8 mouse cellular contexts compared by ENCODE assay signal in the genomic region with DNA sequence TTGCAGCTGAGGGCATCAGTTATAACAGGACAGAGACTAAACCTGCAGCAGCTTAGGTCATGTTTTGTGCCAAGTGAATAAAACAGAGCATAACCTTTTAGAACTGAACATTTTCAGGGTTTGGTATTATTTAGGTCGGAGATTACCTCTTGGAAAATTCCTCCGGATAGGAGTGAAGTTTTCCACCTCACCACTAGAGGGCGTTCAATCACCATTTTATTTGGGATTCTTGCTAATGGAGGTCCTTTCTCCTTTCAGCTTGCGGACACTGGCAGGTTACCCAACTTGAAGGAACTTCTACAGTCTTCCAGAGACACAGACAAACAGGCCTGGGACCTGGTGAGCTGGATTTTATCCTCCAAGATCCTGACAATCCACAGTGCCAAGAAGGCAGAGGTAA. TPM values are rescaled to one million over a fixed set of nuclear protein-coding genes. Genes with fewer than 3 reads are reported as not detected.
DNase-seq lines count a peak whose midpoint lies in the region; ATAC-seq and TF ChIP-seq lines count a peak whose summit lies in the region.

No protein-coding gene starts in this region.

- peak in 1 of 2 experiments; percentile 21 for DNase-seq in cerebellum, adult 2 months
- peak; percentile 73 for DNase-seq in kidney, postnatal 0 days (ENCODE audit: low spot score)
- peak; percentile 18 to 23 for DNase-seq in B cell, adult 2 months
- DNase-seq in spleen, adult 12 weeks (ENCODE audit: low spot score): no peak
- DNase-seq in urinary bladder, postnatal 4 days (ENCODE audit: low spot score in 2 of 2): no peak

- H3K27ac ChIP-seq in cerebellum, adult 2 months (ENCODE audit: insufficient read depth, low read length): no peak overlapping the region
- H3K27ac ChIP-seq in kidney, postnatal 0 days: no peak overlapping the region
- H3K27ac ChIP-seq in kidney, embryonic 16.5 days (ENCODE audit: low read length): no peak overlapping the region

- no peaks in the 10 kb centered on the region for H3K27me3 ChIP-seq in cerebellum, adult 2 months (ENCODE audit: control insufficient read depth, insufficient read depth, low read length)
- H3K27me3 ChIP-seq in kidney, postnatal 0 days (ENCODE audit: insufficient read depth, low read length): no peaks in the 10 kb centered on the region
- H3K27me3 ChIP-seq in kidney, embryonic 16.5 days (ENCODE audit: insufficient read depth, low read length): no peaks in the 10 kb centered on the region

- ATAC-seq in cerebellum, adult (ENCODE audit: insufficient number of reproducible peaks, low FRiP score, low TSS enrichment): no peak
- no peak for ATAC-seq in kidney, postnatal 0 days (replicated peaks; ENCODE audit: low FRiP score, low read depth)
- no peak for ATAC-seq in kidney, embryonic 16.5 days (ENCODE audit: low FRiP score, low TSS enrichment)
- peak; percentile 45; the same call in 1 of the 2 replicates for ATAC-seq in erythroblast, adult 5-6 weeks (replicated peaks; ENCODE audit: low FRiP score, poor library complexity, severe bottlenecking)

- no peaks in the 10 kb centered on the region for H3K4me1 ChIP-seq in cerebellum, adult 2 months (ENCODE audit: control insufficient read depth, insufficient read depth, low read length)
- no peaks in the 10 kb centered on the region for H3K4me1 ChIP-seq in kidney, postnatal 0 days (replicated peaks; ENCODE audit: insufficient read depth, low read length)
- no peaks in the 10 kb centered on the region for H3K4me1 ChIP-seq in kidney, embryonic 16.5 days (ENCODE audit: insufficient read depth, low read length)

- H3K9ac ChIP-seq in kidney, postnatal 0 days (ENCODE audit: low read depth, low read length): no peak overlapping the region
- no peak overlapping the region for H3K9ac ChIP-seq in kidney, embryonic 16.5 days (replicated peaks; ENCODE audit: low read length)

- peak; percentile 28; the same call in 1 of the 2 replicates for TF ChIP-seq CTCF in cerebellum, adult 2 months (IDR thresholded peaks at IDR 0.05; ENCODE audit: borderline replicate concordance, insufficient read depth, low read depth, low read length)
- peak; percentile 75 for TF ChIP-seq CTCF in kidney, postnatal 0 days (IDR thresholded peaks at IDR 0.05; ENCODE audit: low read depth)

- 33% methylated on average over 4 of the region's 4 CpGs for WGBS in cerebellum, adult 2 months
- WGBS in kidney, postnatal 0 days: 38% methylated on average over 4 of the region's 4 CpGs
- WGBS in kidney, embryonic 16.5 days: 38% methylated on average over 4 of the region's 4 CpGs

- peaks cover 4% of the 10 kb centered on the region; the same call in 1 of the 2 replicates for H3K36me3 ChIP-seq in kidney, postnatal 0 days (ENCODE audit: insufficient read depth, low read length)
- H3K36me3 ChIP-seq in kidney, embryonic 16.5 days (ENCODE audit: insufficient read depth, low read length): peaks cover 9% of the 10 kb centered on the region

- TF ChIP-seq POLR2A in cerebellum, adult 2 months (IDR thresholded peaks at IDR 0.05; ENCODE audit: borderline replicate concordance, insufficient read depth, low read length): no peak

- no peaks in the 10 kb centered on the region for H3K9me3 ChIP-seq in kidney, postnatal 0 days (replicated peaks; ENCODE audit: low read length)
- H3K9me3 ChIP-seq in kidney, embryonic 16.5 days (ENCODE audit: low read length): no peaks in the 10 kb centered on the region

- no peak overlapping the region for H3K4me2 ChIP-seq in kidney, postnatal 0 days (ENCODE audit: low read length)
- H3K4me2 ChIP-seq in kidney, embryonic 16.5 days (replicated peaks; ENCODE audit: low read depth, low read length): no peak overlapping the region

- H3K4me3 ChIP-seq in cerebellum, adult 2 months (replicated peaks; ENCODE audit: insufficient read depth, low read depth, low read length): no peak overlapping the region
- no peak overlapping the region for H3K4me3 ChIP-seq in kidney, postnatal 0 days (replicated peaks; ENCODE audit: low read depth, low read length)
- no peak overlapping the region for H3K4me3 ChIP-seq in kidney, embryonic 16.5 days (ENCODE audit: low read length)

RNA-seq across cellular contexts. Expression of gene Parp16, which starts 30.6 kb away (rescaled TPM):
- polyA plus RNA-seq in cerebellum, adult 2 months (2012; rRNA removed): 5.7 and 6.6 TPM in 2 replicates
- polyA plus RNA-seq in kidney, postnatal 0 days (2015; fragmentation: Nextera tagmentation; extraction: Ambion mirVana): 8.4 and 8.6 TPM in 2 replicates
- 7.4 and 8.6 TPM in 2 replicates for polyA plus RNA-seq in kidney, embryonic 16.5 days (2015; fragmentation: Nextera tagmentation; extraction: Ambion mirVana)
- 10.2 and 13.2 TPM in 2 replicates for total RNA-seq in erythroblast, adult 5-6 weeks (2015; ENCODE audit: low replicate concordance)
- 14.5 and 15.3 TPM in 2 replicates for total RNA-seq in erythroblast, adult 5-6 weeks (2017; ENCODE audit: low replicate concordance)

RNA-seq across cellular contexts. Expression of gene Cilp, which starts 39.2 kb away (rescaled TPM):
- polyA plus RNA-seq in cerebellum, adult 2 months (2012; rRNA removed): 0.10 and 0.17 TPM in 2 replicates
- 0.33 and 0.51 TPM in 2 replicates for polyA plus RNA-seq in kidney, postnatal 0 days (2015; fragmentation: Nextera tagmentation; extraction: Ambion mirVana)
- polyA plus RNA-seq in kidney, embryonic 16.5 days (2015; fragmentation: Nextera tagmentation; extraction: Ambion mirVana): 0.76 and 0.82 TPM in 2 replicates
- not detected in 2 replicates for total RNA-seq in erythroblast, adult 5-6 weeks (2015; ENCODE audit: low replicate concordance)
- total RNA-seq in erythroblast, adult 5-6 weeks (2017; ENCODE audit: low replicate concordance): not detected in 2 replicates

Comparison
In these comparisons a context has a peak if more than half of its experiments do, and no peak if none do; other contexts are left out.
1. DNase-seq: peak in kidney, postnatal 0 days (single experiment) and B cell, adult 2 months (2 of 2); none in spleen, adult 12 weeks (single experiment) and urinary bladder, postnatal 4 days (0 of 2).